ENCODE assay signal across 9 mouse cellular contexts in genomic region chr17:4726331-4726741, GRCm38 (mm10).
DNase-seq lines count a peak whose midpoint lies in the region; ATAC-seq and TF ChIP-seq lines count a peak whose summit lies in the region.
"Had no signal": no experiment of that assay in that cellular context is flagged by ENCODE, and none has a peak within 500 bp of the region (broad histone marks: within the 10 kb centered on the region; RNA-seq: fewer than 3 reads in every experiment).

No protein-coding gene starts in this region.

- no peaks in the 10 kb centered on the region for H3K4me1 ChIP-seq in kidney, postnatal 0 days (replicated peaks; ENCODE audit: insufficient read depth, low read length)
- no peaks in the 10 kb centered on the region for H3K4me1 ChIP-seq in hindbrain, embryonic 13.5 days (replicated peaks)
- H3K4me1 ChIP-seq: limb, embryonic 15.5 days had no signal

- H3K36me3 ChIP-seq in kidney, postnatal 0 days (ENCODE audit: insufficient read depth, low read length): no peaks in the 10 kb centered on the region
- H3K36me3 ChIP-seq in hindbrain, embryonic 13.5 days: no peaks in the 10 kb centered on the region
- H3K36me3 ChIP-seq: limb, embryonic 15.5 days had no signal

- WGBS in kidney, postnatal 0 days: 42% methylated on average over 12 of the region's 12 CpGs
- WGBS in hindbrain, embryonic 13.5 days: 81% methylated on average over 12 of the region's 12 CpGs

- H3K9ac ChIP-seq in kidney, postnatal 0 days (ENCODE audit: low read depth, low read length): no peak overlapping the region
- H3K9ac ChIP-seq in hindbrain, embryonic 13.5 days: no peak overlapping the region
- H3K9ac ChIP-seq: limb, embryonic 15.5 days had no signal

- H3K9me3 ChIP-seq in kidney, postnatal 0 days (replicated peaks; ENCODE audit: low read length): no peaks in the 10 kb centered on the region
- H3K9me3 ChIP-seq in hindbrain, embryonic 13.5 days: no peaks in the 10 kb centered on the region
- H3K9me3 ChIP-seq: limb, embryonic 15.5 days had no signal

- no peak for TF ChIP-seq CTCF in kidney, postnatal 0 days (IDR thresholded peaks at IDR 0.05; ENCODE audit: low read depth)

- H3K4me3 ChIP-seq in kidney, postnatal 0 days (replicated peaks; ENCODE audit: low read depth, low read length): no peak overlapping the region
- H3K4me3 ChIP-seq in hindbrain, embryonic 13.5 days: no peak overlapping the region
- H3K4me3 ChIP-seq: limb, embryonic 15.5 days had no signal

- no peaks in the 10 kb centered on the region for H3K27me3 ChIP-seq in kidney, postnatal 0 days (ENCODE audit: insufficient read depth, low read length)
- H3K27me3 ChIP-seq in hindbrain, embryonic 13.5 days: no peaks in the 10 kb centered on the region
- H3K27me3 ChIP-seq: limb, embryonic 15.5 days had no signal

- ATAC-seq in kidney, postnatal 0 days (replicated peaks; ENCODE audit: low FRiP score, low read depth): no peak
- no peak for ATAC-seq in hindbrain, embryonic 13.5 days (ENCODE audit: low FRiP score)

- DNase-seq in kidney, postnatal 0 days (ENCODE audit: low spot score): peak; percentile 41
- no peak for DNase-seq in kidney, adult 9 months
- DNase-seq in frontal cortex, postnatal 25 days (ENCODE audit: low spot score in 2 of 2): peak; percentile 21 to 41
- peak; percentile 32 to 44 for DNase-seq in layer of hippocampus, adult 8-10 months (ENCODE audit: low spot score in 2 of 2)
- DNase-seq in right cerebral cortex, postnatal 10 days (ENCODE audit: low spot score in 2 of 2): peak; percentile 70 to 84
- no peak for DNase-seq in kidney, postnatal 14 days
- no peak for DNase-seq in spleen, postnatal 4 days (ENCODE audit: low spot score in 2 of 2)

- H3K4me2 ChIP-seq in kidney, postnatal 0 days (ENCODE audit: low read length): peak overlapping the region; percentile 21; the same call in 1 of the 2 replicates
- no peak overlapping the region for H3K4me2 ChIP-seq in hindbrain, embryonic 13.5 days
- H3K4me2 ChIP-seq: limb, embryonic 15.5 days had no signal

- no peak overlapping the region for H3K27ac ChIP-seq in kidney, postnatal 0 days
- no peak overlapping the region for H3K27ac ChIP-seq in hindbrain, embryonic 13.5 days
- H3K27ac ChIP-seq: limb, embryonic 15.5 days had no signal

Comparison
In these comparisons a context has a peak if more than half of its experiments do, and no peak if none do; other contexts are left out.
1. DNase-seq: peak in kidney, postnatal 0 days (single experiment), frontal cortex, postnatal 25 days (2 of 2), layer of hippocampus, adult 8-10 months (2 of 2) and right cerebral cortex, postnatal 10 days (2 of 2); none in kidney, adult 9 months (single experiment), kidney, postnatal 14 days (single experiment) and spleen, postnatal 4 days (0 of 2).